Mouse (Mus musculus) CD4-positive naive resting alpha-beta T cell, adult 57 days (primary cell): ENCODE results near the gene Nrip3. TPM values are rescaled to one million over a fixed set of nuclear protein-coding genes. Genes with fewer than 3 reads are reported as not detected.

ENCODE experiments used
- total RNA-seq: library from RNA; stranded (reverse); gene quantifications from one replicate; pipeline ENCODE4 v1.2.4, GENCODE M21; 2023

Nrip3 gene
- 0.18 TPM for total RNA-seq

GRCm38 (mm10) chr7:109781470-109782203 is at the start of gene Nrip3:
Gene Nrip3 (minus strand): TSS chr7:109782025.

GRCm38 (mm10) chr7:109752008-109752925 is 29.6 kb downstream of the Nrip3 start, which contains the start of gene Tmem9b:
Gene Tmem9b (minus strand): TSS chr7:109752875.

GRCm38 (mm10) chr7:109731626-109732025 is 50.2 kb downstream of the Nrip3 start, which contains the start of gene Ascl3:
Gene Ascl3 (minus strand): TSS chr7:109731726.

GRCm38 (mm10) chr7:109723697-109724096 is 58.1 kb downstream of the Nrip3 start, which contains the start of gene BC051019:
Gene BC051019 (minus strand): TSS chr7:109723850.

Other genes with a start within 250 kb of the Nrip3 start
- 2.2 TPM for gene St5, start 78.4 kb downstream of the Nrip3 start, total RNA-seq
- gene Akip1, start 78.3 kb downstream of the Nrip3 start, total RNA-seq, result 13.4 TPM
- not detected for gene BC051019, start 58.2 kb downstream of the Nrip3 start, total RNA-seq
- 1.2 TPM for gene Ascl3, start 50.3 kb downstream of the Nrip3 start, total RNA-seq
- gene Tmem9b, start 29.1 kb downstream of the Nrip3 start, total RNA-seq, result 35.0 TPM
- not detected for gene Scube2, start 83.7 kb upstream of the Nrip3 start, total RNA-seq
- gene Dennd5a, start 178.4 kb upstream of the Nrip3 start, total RNA-seq, result 25.8 TPM
- gene Tmem41b, start 204.9 kb upstream of the Nrip3 start, total RNA-seq, result 45.0 TPM
- gene Ipo7, start 236.2 kb upstream of the Nrip3 start, total RNA-seq, result 69.5 TPM